Mouse (Mus musculus): Measurements from ENCODE around the gene Mybpc1. TPM values are rescaled to one million over a fixed set of nuclear protein-coding genes. Genes with fewer than 3 reads are reported as not detected.

Gene Mybpc1
- total RNA-seq (2021) = under 1 TPM; 0.37 to 0.75 TPM
- long read RNA-seq, experiment 1 = 0 reads
- long read RNA-seq, experiment 2 = 0 reads

DNA sequence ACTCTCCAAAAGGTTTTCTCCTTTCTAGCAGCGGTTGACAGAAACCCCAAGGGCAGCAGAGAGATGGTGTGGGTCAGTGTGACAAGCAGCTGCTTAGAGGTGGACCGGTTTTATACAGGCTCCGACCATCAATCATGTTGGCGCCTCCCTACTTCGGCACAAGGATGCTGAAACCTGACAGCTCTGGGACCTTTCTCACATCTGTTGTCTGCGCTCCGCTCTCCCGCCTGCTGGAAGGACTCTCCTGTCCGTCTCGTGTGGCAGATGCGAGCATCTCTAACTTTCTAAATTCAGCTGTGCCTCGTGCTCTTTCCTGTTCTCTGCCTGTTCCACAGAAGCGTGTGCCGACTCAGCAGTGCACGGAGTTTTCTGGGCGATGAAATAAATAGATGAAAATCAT is at the start of gene Mybpc1:
Mybpc1 (minus strand) TSS at position 210 of the 400 bp plus-strand sequence.
- DNase-seq = peak; percentile 4 to 10

GRCm38 (mm10) chr10:88645448-88645847 is 40.5 kb upstream of the Mybpc1 start:
- peak; percentile 44 to 68 for DNase-seq

GRCm38 (mm10) chr10:88631330-88631953 is 26.5 kb upstream of the Mybpc1 start:
- no peak for DNase-seq

DNA sequence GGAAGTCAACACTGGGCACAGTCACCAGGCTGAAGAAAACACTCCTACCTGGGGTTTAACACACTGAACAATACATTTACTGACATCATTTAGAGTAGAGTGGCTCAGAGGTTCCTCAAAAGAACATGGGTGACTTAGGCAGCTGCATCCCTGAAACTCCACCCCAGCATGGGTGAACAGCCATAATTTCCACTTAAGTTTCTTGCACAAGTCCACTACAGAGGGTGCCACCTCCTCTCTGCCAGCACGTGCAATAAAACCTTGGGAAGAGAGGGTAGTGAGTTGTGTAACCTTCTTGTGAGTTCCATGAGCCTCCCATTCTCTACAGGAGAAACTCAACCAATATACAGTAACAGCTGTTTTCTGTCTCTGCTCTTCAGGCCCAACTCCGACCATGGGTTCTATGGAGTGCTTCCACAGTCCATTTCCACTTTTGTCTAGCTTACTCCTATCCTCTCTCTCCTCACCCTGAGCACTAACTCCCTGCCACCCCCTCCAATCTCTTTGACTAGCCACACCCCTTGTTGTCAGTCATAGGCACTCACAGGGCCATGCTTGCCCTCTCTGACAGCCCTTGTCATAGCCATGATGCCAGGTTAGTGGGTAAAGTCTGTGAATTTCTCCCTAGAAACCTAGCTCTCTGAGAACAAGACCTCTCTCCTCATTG is 25.8 kb upstream of the Mybpc1 start:
- no peak for DNase-seq

- DNase-seq = no peak
Observed at GRCm38 (mm10) chr10:88627052-88627451, 22.1 kb upstream of the Mybpc1 start.

DNA sequence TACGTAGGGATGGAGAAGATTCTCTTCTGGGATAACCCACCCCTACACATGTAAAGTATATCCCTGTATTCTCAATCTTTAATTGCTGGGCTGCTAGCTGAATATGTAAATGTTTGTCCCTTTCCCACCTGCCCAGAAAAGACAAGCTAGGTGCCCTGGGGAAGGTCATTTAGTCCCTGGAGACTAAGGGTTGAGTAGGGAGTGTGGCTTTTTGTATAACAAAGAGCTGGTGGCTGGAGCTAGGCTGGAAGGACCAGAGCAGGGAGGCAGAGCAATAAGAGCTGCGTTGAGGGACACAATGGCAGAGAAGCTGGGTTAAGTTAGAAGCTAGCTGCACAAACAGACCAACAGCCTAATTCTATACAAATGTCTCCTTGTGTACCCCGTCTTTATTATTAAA is 21.2 kb upstream of the Mybpc1 start:
- no peak for DNase-seq

- no peak for DNase-seq
Observed at GRCm38 (mm10) chr10:88624300-88624699, 19.3 kb upstream of the Mybpc1 start.

GRCm38 (mm10) chr10:88622624-88623023 is 17.7 kb upstream of the Mybpc1 start:
- peak; percentile 66 to 77 for DNase-seq

DNA sequence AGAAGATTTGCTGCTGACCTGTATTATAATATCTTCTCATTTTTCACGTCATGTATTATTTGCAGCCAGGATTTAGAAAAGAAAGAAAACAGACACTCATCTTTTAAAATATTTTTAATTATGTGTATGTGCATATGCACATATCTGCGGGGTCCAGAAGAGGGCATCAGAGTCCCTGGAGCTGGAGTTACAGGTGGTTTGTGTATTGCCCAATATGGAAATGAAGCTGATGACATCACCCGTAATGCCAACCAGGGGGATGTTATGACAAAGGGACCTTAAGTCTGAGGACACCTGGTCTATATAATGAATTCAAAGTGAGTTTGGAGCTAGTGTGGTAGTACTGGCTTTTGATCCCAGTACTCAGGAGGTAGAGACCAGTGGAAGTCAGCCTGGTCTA is 15.9 kb upstream of the Mybpc1 start:
- no peak for DNase-seq

GRCm38 (mm10) chr10:88613051-88613450 is 8.1 kb upstream of the Mybpc1 start:
- no peak for DNase-seq

DNA sequence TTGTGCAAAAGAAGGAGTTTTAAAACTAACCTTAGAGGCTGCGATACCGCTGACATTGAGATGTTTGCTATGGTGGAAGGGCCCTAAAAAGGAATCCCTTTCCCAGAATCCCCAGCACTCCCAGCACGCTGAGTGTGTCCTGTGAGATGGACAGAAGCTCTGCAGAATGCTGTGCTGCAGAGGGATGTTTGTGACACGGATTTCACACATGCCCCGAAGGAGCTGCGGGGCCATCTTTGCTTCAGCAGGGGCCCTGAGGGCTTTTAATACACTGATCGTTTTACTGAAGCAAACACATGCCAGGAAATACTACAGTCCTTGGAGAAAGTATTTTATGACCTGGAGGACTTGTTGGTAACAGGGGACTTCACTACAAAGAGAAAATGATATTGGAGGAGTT is 1.7 kb upstream of the Mybpc1 start:
- no peak for DNase-seq

DNA sequence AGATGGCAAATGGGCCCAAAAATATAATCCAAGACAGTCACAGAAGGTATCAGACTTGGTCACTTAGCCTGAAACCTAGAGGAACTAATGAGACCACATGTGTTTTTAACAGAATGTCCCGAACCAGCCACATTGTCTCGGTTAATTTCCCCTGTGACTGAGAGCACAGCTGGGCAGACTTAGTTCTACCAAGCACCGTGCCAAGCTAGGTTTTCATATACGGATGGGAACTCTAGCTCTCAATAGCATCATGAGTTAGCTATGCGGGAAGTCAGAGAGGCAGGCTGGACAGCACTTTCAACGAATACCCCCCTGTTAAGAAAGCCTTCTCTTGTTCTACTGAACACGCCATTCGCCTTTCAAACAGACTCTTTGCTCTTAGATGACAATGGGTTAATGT is 1.1 kb upstream of the Mybpc1 start:
- no peak for DNase-seq

GRCm38 (mm10) chr10:88603773-88604172 is 1.2 kb downstream of the Mybpc1 start:
- no peak for DNase-seq

DNA sequence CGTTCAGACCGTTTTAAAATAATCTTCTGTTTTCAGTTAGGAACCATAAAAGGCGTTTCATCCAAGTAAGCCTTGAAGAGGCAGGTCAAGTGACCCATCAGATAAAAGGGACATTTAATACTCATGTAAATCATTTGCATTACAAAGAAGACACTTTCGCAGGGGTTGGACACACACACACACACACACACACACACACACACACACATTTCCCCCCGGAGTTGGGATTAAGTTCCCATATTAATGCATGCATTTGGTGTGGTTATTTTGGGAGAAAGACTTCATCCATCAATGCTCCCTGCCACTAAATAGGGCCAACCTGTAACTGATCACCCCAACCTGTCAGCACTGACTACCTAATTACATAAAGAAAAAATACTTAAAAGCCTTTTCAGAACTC is 1.7 kb downstream of the Mybpc1 start:
- no peak for DNase-seq

- DNase-seq = no peak
Observed at GRCm38 (mm10) chr10:88600591-88600990, 4.4 kb downstream of the Mybpc1 start.

DNA sequence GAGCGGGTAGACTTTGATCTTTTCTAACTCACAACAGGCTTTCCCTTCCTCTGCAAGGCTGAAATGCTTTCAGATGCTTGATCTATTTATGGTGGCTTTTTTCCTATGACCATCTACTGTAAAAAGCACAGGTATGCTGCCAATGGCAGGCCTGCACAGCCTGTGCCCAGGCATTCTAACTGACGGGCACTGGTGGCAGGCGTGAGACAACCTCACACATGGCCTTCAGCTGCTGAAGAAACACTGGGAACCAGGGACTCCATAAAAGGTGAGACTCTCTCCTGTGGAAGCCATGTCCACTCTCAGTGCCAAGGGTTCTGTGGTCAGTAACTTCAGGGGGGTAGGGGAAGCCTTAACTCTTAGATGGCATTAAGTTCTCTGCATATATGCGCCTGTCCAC is 12.6 kb downstream of the Mybpc1 start:
- peak in 1 of 2 experiments; percentile 9 for DNase-seq

DNA sequence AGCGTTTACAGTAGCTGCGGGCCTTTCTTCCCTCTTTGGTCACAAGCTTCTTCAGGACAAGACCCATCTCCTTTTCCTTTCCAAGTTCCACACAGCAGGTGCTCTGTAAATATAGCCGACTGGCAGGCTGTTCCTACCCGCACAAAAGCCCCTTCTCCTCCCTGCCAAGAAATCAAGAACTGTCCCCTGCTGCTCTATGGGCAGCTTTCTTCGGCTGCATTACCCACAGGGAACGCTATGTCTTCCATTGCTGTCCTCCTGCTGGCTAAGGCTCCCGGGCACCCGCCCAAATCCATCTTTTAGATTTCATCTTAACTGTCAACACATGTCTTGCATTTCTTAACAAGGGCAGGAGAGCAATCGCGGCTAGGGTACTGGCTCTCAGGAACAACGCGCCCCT is 13.9 kb downstream of the Mybpc1 start:
- peak; percentile 57 for DNase-seq

- peak in 1 of 2 experiments; percentile 10 for DNase-seq
Observed at GRCm38 (mm10) chr10:88584469-88584868, 20.5 kb downstream of the Mybpc1 start.

DNA sequence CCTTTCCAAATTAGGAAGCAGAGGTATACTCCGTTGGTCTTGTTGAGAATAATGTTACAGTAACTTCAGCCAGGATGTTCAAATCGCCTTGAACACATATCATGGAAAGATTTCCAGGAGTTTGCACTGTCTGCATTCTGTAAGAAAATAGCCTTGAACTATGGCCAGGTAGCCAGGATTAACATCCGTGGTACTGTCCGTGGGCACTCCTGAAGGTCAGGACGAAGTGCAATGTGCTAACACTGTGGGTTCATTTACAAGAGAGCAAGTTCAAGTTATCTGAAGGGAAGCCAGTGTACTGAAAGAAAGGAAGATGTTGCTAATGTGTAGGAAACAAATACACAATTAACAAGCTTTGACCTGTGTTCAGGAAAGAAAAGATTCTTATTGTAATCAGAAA is 24.2 kb downstream of the Mybpc1 start:
- no peak for DNase-seq

- peak in 1 of 2 experiments; percentile 28 for DNase-seq
Observed at GRCm38 (mm10) chr10:88578651-88579050, 26.3 kb downstream of the Mybpc1 start.

- no peak for DNase-seq
Observed at GRCm38 (mm10) chr10:88574115-88574635, 30.8 kb downstream of the Mybpc1 start.

DNA sequence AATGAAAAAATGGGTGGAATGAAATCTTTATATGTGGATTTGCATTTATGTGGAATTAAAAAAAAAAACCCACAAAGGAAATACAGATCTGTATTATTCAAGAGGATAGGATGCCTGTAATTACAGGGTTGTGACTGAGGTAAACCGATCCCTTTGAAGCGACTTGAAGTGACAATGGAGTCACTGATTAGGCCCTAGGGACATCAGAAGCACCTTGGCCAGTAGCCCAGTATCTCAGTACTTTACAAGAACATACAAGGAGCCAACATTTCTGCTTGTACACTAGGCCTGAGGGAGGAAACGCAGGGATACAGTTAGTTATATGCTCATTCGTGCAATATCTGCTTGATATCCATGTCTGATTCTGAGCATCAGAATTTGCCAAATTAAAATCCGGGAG is 32.8 kb downstream of the Mybpc1 start:
- peak in 1 of 2 experiments; percentile 26 for DNase-seq

- DNase-seq = no peak
Observed at GRCm38 (mm10) chr10:88557046-88557445, 47.9 kb downstream of the Mybpc1 start.

DNA sequence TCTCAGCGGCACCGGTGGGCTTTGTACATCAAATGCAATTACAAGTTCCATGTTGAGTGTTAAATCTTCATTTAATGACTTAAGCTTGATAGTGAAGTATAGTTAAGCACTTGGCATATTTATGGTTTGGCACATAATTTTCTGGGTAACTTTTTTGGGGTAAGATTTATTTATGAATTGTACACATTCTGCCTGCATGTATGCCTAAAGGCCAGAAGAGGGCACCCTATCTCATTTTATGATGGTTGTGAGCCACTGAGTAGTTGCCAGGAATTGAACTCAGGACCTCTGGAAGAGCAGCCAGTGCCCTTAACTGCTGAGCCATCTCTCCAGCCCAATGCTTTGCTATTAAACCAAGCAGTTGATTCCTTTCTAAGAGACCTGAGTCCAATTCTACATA is 52.2 kb downstream of the Mybpc1 start:
- DNase-seq = no peak

Data from heart, adult 18-20 months (tissue).